Comparison of ENCODE assay signal across 8 mouse cellular contexts in genomic region chr1:37639101-37639500, GRCm38 (mm10).
DNase-seq lines count a peak whose midpoint lies in the region; ATAC-seq and TF ChIP-seq lines count a peak whose summit lies in the region.

No protein-coding gene starts in this region.

- no peaks in the 10 kb centered on the region for H3K27me3 ChIP-seq in heart, embryonic 13.5 days (replicated peaks)
- H3K27me3 ChIP-seq in liver, embryonic 12.5 days (replicated peaks): 0 out of 2 replicates have a peak, but pooled peaks cover 3% of the 10 kb centered on the region
- H3K27me3 ChIP-seq in neural tube, embryonic 11.5 days (ENCODE audit: control insufficient read depth, insufficient read depth, low read length): no peaks in the 10 kb centered on the region
- no peaks in the 10 kb centered on the region for H3K27me3 ChIP-seq in stomach, embryonic 16.5 days (ENCODE audit: control insufficient read depth, insufficient read depth, low read length)

- peaks cover 5% of the 10 kb centered on the region; the same call in 1 of the 2 replicates for H3K4me1 ChIP-seq in heart, embryonic 13.5 days
- H3K4me1 ChIP-seq in liver, embryonic 12.5 days: peaks cover 7% of the 10 kb centered on the region; the same call in 1 of the 2 replicates
- H3K4me1 ChIP-seq in neural tube, embryonic 11.5 days (ENCODE audit: control insufficient read depth, insufficient read depth, low read length): no peaks in the 10 kb centered on the region
- H3K4me1 ChIP-seq in stomach, embryonic 16.5 days (ENCODE audit: control insufficient read depth, insufficient read depth, low read length): peaks cover 5% of the 10 kb centered on the region; the same call in 1 of the 2 replicates

- no peak overlapping the region for H3K27ac ChIP-seq in heart, embryonic 13.5 days (replicated peaks)
- H3K27ac ChIP-seq in liver, embryonic 12.5 days: no peak overlapping the region
- no peak overlapping the region for H3K27ac ChIP-seq in neural tube, embryonic 11.5 days (ENCODE audit: low read depth, low read length)
- H3K27ac ChIP-seq in stomach, embryonic 16.5 days (ENCODE audit: low read length): no peak overlapping the region

- peak overlapping the region; percentile 53 for H3K4me2 ChIP-seq in heart, embryonic 13.5 days
- H3K4me2 ChIP-seq in liver, embryonic 12.5 days: peak overlapping the region; percentile 30
- no peak overlapping the region for H3K4me2 ChIP-seq in neural tube, embryonic 11.5 days (ENCODE audit: low read depth)
- H3K4me2 ChIP-seq in stomach, embryonic 16.5 days (ENCODE audit: low read depth, low read length): peak overlapping the region; percentile 41

- WGBS in heart, embryonic 13.5 days: 14% methylated on average over 10 of the region's 10 CpGs
- 16% methylated on average over 10 of the region's 10 CpGs for WGBS in liver, embryonic 12.5 days (ENCODE audit: insufficient replicate concordance)
- WGBS in neural tube, embryonic 11.5 days: 17% methylated on average over 10 of the region's 10 CpGs
- WGBS in stomach, embryonic 16.5 days: 7% methylated on average over 10 of the region's 10 CpGs

- no peak for TF ChIP-seq POLR2A in brain, embryonic 14.5 days (IDR thresholded peaks at IDR 0.05; ENCODE audit: borderline replicate concordance, extremely low read depth, insufficient read depth, insufficient read length, poor library complexity, severe bottlenecking)

- peak overlapping the region; percentile 15; the same call in 1 of the 2 replicates for H3K4me3 ChIP-seq in heart, embryonic 13.5 days
- H3K4me3 ChIP-seq in liver, embryonic 12.5 days: no peak overlapping the region
- no peak overlapping the region for H3K4me3 ChIP-seq in neural tube, embryonic 11.5 days (ENCODE audit: low read depth, low read length)
- H3K4me3 ChIP-seq in stomach, embryonic 16.5 days (replicated peaks; ENCODE audit: low read length): no peak overlapping the region; the same call in 1 of the 2 replicates

- peak; percentile 80 for DNase-seq in brain, embryonic 14.5 days (ENCODE audit: low read depth)
- DNase-seq in fibroblast of lung, adult 2 months (ENCODE audit: low read depth): peak; percentile 25
- peak; percentile 88 for DNase-seq in kidney, postnatal 10 days
- DNase-seq in neural tube, embryonic 11.5 days (ENCODE audit: low spot score): peak; percentile 79

- H3K9ac ChIP-seq in heart, embryonic 13.5 days: peak overlapping the region; percentile 51; the same call in 1 of the 2 replicates
- no peak overlapping the region for H3K9ac ChIP-seq in liver, embryonic 12.5 days
- H3K9ac ChIP-seq in neural tube, embryonic 11.5 days (ENCODE audit: low read length): no peak overlapping the region
- 0 out of 2 replicates have a peak overlapping the region, but pooled peaks have one; percentile 44 for H3K9ac ChIP-seq in stomach, embryonic 16.5 days (ENCODE audit: low read length)

- H3K36me3 ChIP-seq in heart, embryonic 13.5 days: no peaks in the 10 kb centered on the region
- H3K36me3 ChIP-seq in liver, embryonic 12.5 days: no peaks in the 10 kb centered on the region
- no peaks in the 10 kb centered on the region for H3K36me3 ChIP-seq in neural tube, embryonic 11.5 days (ENCODE audit: control insufficient read depth, insufficient read depth, low read length)
- no peaks in the 10 kb centered on the region for H3K36me3 ChIP-seq in stomach, embryonic 16.5 days (ENCODE audit: control insufficient read depth, insufficient read depth, low read length)

- TF ChIP-seq CTCF in brain, embryonic 14.5 days (IDR thresholded peaks at IDR 0.05; ENCODE audit: borderline replicate concordance, extremely low read depth, insufficient read depth, insufficient read length): peak; percentile 96

- no peaks in the 10 kb centered on the region for H3K9me3 ChIP-seq in heart, embryonic 13.5 days
- no peaks in the 10 kb centered on the region for H3K9me3 ChIP-seq in liver, embryonic 12.5 days (replicated peaks)
- no peaks in the 10 kb centered on the region for H3K9me3 ChIP-seq in neural tube, embryonic 11.5 days (ENCODE audit: control insufficient read depth, low read length)
- H3K9me3 ChIP-seq in stomach, embryonic 16.5 days (replicated peaks; ENCODE audit: control insufficient read depth, low read length): no peaks in the 10 kb centered on the region

- ATAC-seq in CD4-positive, CD25-positive, alpha-beta regulatory T cell, adult 4 months: peak; percentile 63
- no peak; the same call in 1 of the 2 replicates for ATAC-seq in heart, embryonic 13.5 days (ENCODE audit: extremely low read depth, insufficient number of reproducible peaks, low FRiP score, low TSS enrichment)
- 0 out of 2 replicates have a peak, but pooled peaks have one; percentile 21 for ATAC-seq in liver, embryonic 12.5 days
- no peak for ATAC-seq in neural tube, embryonic 11.5 days (ENCODE audit: insufficient read depth, low FRiP score, low TSS enrichment)
- peak; percentile 80 for ATAC-seq in stomach, embryonic 16.5 days (ENCODE audit: insufficient read depth, low FRiP score)

Comparison
In these comparisons a context has a peak if more than half of its experiments do, and no peak if none do; other contexts are left out.
1. ATAC-seq: peak in CD4-positive, CD25-positive, alpha-beta regulatory T cell, adult 4 months (single experiment), liver, embryonic 12.5 days (single experiment) and stomach, embryonic 16.5 days (single experiment); none in heart, embryonic 13.5 days (single experiment) and neural tube, embryonic 11.5 days (single experiment).
2. DNase-seq: peak in every context shown above with its lines; median percentile 88 in kidney, postnatal 10 days; 80 in brain, embryonic 14.5 days; 79 in neural tube, embryonic 11.5 days; 25 in fibroblast of lung, adult 2 months.
3. H3K9ac ChIP-seq: peak in heart, embryonic 13.5 days (single experiment) and stomach, embryonic 16.5 days (single experiment); none in liver, embryonic 12.5 days (single experiment) and neural tube, embryonic 11.5 days (single experiment).